Mouse (Mus musculus): ENCODE data around the gene Iqsec3. TPM values are rescaled to one million over a fixed set of nuclear protein-coding genes. Genes with fewer than 3 reads are reported as not detected.

The Iqsec3 gene
- total RNA-seq, 2 experiments from 2014 or later = 109 to 129 TPM

DNA sequence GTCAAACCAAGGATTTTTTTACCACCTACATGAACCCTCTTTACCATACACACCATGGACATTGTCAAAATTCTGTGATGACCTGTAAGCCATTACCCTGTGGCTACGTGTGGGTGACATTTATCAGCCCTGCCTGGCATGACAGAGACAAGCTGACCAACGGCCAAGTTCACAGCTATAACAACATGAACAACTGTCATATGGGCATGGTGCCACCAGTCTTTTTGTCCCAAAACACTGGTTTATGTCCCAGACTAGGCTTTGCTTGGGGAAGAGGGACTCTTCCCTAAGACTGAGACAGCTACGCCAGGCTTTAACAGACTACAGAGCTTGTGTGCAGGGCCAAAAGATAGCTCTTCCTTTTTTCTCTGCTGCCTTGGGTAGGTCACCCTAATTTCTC, 16.8 kb downstream of the Iqsec3 start:
- no peak for DNase-seq (ENCODE audit: extremely low spot score in 1 of 2, low spot score in 1 of 2)

DNA sequence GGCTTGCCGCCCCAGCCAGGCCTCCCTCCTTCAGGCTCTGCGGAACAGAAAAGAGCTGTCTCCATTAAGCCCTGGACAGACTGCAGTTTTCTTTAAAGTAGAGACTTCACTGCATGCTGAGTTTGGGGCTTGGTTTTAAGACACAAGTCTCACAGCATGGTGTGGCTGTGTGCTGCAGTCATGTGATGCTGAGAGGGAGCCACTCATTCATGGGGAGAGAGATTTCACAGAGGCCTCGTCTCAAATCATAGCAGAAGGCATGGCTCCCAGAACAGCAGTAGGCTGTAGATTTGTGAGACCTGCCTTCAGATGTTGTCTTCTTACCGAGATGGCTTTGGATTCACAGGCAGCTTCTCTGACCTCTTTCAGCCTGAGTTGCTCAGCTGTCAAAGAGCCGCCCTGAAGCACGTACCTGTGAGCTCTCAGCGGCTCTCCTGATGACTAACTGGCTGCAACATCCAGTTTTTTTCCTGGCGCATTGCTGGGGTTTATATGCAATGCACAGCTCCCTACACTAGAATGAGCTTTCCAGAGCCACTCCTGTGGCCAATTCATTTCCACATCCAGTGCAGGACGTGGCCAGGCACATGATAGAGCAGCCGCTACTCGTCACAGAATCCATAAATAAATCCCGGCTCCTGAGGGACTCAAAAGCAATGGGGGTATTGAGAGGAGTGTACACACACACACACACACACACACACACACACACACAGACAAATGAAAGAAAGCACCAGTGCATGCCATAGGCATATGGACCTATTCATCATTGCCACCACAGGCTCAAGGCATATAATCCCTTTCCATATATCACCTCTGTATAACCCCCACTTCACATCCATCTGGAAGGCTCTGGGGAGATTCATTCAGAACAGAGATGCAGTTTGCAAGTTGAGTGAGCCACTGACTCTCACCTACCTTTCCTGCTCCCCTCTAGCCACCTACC, 18.7 kb downstream of the Iqsec3 start:
- DNase-seq (ENCODE audit: extremely low spot score in 1 of 2, low spot score in 1 of 2) = no peak

DNA sequence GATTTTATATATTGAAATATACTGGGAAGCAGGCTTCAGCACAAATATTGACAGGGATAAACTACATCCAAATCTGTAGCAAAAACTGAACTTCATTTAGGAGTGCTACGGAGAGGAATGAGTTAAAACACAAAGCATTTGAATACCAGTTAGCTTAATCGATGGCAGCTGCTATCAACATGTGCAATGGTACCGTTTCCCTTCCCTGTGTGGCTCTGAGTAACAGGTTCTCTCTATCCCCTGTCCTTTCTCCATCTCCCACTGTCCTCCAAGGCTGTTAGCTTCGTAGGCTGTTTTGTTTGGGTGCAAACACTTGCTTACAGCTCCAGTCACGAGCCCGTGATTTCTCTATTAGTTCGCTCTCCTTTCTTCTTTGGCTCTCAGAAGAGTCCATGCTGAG, 19.7 kb downstream of the Iqsec3 start:
- DNase-seq (ENCODE audit: extremely low spot score in 1 of 2, low spot score in 1 of 2) = no peak

DNA sequence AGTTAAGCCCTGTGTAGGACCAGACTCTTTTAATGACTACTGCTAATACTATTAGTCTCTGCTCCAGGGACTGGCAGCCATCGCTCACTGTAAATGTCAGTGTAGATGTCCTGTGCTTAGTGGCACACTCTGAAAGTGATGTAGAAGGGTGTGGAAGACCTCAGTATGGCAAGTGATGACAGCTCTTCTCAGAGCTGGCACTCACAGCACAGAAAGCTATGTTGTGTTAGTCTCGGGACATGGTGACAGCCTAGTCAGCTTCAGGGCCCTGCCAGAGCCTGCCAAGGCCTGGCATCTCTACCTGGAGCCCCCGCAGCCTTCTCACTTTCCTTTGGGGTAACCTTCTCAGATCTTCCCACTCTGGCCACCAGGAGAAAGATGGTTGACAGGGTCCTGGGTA, 21.8 kb downstream of the Iqsec3 start:
- no peak for DNase-seq (ENCODE audit: extremely low spot score in 1 of 2, low spot score in 1 of 2)

DNA sequence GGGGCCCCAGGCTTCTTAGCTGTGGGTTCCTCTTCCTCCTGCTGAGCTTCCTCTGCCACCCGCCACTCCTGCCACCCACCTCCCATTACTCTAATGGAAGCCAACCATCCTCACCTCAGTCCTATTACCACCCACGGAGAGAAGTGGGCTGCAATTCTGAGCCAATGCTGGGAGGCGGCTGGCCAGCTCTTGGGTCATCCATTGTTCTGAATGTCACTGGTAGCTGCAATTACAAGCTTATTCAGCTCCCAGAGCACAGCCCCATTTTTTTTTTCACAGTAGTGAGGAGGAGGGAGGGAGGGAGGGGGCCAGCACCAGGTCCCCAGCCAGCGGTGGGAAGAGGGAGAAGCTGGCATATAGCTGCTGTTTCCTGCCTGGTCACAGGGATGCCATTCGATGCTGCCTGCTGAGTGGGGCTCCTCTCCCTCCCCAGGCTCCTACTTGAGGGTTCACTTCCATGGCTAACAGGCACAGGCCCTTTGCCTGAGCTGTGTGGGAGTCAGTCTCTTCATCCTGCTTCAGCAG, 32.7 kb downstream of the Iqsec3 start:
- no peak for DNase-seq (ENCODE audit: extremely low spot score in 1 of 2, low spot score in 1 of 2)

DNA sequence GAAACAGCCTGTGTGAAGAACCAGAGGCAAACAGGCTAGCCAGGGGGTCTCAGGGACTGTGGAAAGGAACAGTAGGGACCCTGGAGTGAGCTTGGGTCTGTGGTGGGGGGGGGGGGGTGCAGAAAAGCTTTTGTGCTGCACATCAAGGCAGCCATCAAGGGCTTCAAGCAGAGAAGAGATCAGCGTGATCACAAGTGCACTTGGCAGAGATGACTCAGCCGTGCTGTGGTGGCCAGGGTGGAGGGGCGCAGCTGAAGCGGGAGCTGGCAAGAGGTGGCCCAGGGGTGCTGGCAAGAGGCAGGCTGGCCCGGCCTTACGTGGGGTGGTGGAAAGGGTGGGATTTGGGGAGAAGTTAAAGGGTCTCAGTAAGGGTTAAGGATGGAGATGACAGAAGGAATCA, 48.6 kb downstream of the Iqsec3 start:
- no peak for DNase-seq (ENCODE audit: extremely low spot score in 1 of 2, low spot score in 1 of 2)

DNA sequence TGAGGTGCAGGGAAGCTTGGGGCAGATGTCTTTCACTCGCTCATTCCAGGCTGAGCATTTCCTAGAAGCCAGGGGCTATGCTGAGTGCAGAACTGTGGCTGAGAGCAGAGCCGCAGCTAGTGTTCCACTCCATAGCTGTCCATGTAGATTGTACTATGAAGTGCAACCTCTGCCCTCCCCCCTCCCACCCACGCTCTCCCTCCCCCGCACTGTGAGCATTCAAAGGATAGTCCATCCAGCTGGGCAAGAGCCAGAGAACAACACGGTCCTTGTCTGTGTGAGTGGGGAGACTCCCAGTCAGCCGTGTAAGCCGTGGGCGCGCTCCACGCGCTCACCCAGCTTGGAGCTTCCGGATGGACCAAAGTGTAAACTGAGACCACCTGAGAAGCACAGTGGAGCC, 49.1 kb downstream of the Iqsec3 start:
- no peak for DNase-seq (ENCODE audit: extremely low spot score in 1 of 2, low spot score in 1 of 2)

DNA sequence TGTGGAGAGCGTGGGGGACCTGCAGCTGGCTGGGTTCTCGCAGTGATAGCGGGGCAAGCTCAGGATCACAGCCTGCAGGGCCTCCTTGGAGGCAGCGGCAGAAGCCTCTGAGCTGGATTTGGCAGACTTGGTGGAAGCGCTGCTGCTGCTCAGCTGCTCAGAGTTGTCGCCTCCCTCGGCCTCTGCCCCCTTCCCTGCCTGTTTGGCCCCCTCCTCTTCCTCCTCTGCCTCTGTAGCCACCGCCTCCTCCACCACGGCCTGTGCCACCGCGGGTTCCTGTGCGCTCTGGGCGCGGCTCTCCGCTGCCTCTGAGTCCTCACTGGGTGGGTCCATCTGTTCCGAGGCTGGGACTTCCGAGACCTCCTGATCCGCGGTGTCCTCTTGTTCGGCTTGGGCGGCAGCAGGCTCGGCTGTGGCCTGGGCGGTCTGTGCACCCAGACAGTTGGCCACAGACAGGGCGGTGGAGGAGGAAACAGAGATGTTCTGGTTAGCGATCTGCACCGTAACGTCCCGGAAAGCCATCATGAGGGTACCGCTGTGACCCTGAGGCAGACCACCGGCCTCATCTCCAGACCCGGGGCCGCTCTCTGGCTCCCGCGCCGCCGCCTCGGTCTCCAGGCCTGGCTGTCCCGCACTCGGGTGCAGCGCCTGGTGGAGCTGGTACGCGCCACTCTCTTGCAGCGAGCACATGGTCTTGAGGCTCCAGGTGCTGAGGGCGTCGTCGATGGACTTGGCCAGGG, 60.8 kb downstream of the Iqsec3 start:
- DNase-seq (ENCODE audit: extremely low spot score in 1 of 2, low spot score in 1 of 2) = no peak

DNA sequence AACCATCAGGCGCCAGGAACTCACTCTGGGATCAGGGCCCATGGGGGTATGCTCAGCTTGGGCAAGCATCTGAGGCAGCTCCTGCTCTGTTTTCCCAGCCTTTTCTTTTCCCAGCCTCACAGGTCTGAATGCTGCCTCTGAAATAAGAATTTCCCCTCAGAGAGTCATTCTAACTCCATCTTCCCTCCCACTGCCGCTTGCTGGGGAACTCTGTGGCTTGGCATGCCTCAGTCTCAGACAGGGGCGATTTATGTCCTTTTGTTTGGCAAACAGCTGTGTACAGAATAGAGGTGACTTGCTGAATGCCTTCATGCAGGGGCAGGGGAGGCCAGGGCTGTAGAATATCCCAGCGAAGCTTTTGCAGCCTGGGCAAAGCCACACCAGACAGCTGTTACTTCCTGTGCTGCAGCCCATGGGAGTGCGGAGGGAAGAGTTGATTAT, 65.9 kb downstream of the Iqsec3 start:
- no peak for DNase-seq (ENCODE audit: extremely low spot score in 1 of 2, low spot score in 1 of 2)

DNA sequence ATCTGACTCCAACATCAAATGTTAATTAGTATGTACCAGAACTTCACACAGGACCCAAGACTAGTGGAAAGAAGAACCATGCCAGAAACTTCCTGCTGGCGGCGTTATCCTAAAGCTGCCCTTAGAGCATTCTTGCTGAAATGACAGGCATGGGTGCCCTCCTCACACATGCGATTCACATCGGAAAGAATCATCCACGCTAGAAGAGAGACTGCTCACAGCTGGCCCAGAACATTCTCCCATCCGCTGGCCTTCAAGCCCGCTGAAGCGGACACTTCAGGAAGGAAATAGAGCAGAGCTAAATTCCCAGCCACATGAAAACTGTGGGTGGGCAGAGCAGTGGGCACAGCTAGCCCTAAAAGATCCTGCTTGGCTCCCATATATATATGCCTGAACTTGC, 68.2 kb downstream of the Iqsec3 start:
- DNase-seq (ENCODE audit: extremely low spot score in 1 of 2, low spot score in 1 of 2) = no peak

DNA sequence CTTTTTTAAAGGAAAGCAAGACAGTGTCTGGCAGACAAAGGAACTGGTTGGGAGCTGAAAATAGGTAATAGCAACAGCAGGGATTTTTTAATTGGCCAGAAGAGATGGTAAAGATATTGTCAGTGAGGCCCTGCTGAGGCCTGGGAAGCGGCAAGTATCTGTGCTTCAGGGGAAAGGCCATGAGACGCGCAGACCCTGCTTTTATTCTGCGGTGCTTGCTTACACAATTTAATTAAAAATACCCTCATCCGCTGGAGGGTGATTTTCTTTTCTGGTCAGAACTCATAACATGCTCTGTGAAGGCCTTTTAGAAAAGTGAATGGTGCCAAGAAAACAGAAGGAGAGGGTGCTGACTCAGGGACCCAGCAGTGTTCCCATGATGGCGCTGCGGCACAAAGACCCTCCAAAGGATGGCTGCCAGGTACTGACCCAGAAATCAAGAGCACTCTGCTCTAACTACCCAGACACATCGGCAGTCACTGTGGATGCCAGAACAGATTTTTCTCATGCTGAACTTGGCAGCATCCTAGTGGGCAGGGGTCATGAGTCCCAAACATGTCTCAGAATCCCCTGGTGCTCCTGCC, 70.7 kb downstream of the Iqsec3 start:
- DNase-seq (ENCODE audit: extremely low spot score in 1 of 2, low spot score in 1 of 2) = no peak

DNA sequence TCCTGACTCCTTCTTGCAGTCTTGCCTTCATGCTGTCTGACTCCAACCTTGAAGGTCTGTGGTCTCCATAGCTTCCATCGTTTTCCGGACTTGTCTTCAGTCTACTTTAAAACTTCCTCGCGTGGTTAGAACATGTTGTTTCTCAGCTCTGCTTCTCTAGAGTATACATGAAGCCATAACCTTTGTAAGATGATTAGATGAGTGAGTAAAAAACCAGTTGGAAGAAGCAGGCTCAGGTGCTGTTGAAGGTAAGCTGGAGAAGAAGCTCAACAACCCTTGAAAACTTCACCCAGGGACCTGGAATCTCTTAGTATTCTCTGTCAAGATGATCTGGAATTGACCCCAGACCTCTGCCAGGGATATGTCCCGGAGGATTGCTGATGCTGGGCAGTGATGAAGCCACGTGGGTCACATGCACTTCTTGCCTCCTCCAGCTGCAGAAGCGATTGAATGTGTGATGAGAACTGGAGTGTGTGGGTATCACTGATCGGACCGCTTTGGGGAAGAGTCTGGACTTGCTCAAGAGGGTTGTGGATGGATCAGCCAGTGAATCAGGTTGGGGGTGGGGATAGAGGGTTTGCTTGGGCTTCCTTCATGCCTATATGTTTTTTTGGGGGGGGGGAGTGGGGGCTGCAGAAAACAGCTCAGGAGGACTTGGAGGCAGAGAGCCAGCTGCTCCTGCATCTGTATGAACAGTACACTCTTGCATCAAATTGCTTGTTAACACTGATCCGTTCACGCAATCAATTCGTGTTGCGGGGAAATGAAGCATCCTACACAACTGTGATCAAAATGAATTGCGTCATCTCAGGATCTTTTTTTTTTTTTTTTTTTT, 71.4 kb downstream of the Iqsec3 start:
- no peak for DNase-seq (ENCODE audit: extremely low spot score in 1 of 2, low spot score in 1 of 2)

DNA sequence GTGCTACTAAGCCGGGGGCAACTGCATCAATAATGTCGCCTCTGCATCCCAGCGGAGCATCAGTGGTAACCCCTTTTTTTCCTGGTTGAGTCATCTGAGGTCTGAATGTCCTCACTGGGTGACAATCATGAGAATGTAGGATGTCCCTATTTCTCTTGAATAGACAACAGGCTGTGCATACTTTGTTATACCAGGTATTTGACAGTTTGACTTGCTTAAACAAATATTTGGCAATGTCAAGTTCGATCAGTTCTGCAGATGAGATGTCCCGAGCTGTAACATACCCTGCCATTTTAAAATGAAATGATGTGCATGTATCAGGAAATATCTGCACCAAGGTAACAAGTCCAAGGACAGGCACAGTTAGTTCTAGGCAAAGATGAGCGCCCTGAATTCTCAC, 72.3 kb downstream of the Iqsec3 start:
- DNase-seq (ENCODE audit: extremely low spot score in 1 of 2, low spot score in 1 of 2) = no peak

DNA sequence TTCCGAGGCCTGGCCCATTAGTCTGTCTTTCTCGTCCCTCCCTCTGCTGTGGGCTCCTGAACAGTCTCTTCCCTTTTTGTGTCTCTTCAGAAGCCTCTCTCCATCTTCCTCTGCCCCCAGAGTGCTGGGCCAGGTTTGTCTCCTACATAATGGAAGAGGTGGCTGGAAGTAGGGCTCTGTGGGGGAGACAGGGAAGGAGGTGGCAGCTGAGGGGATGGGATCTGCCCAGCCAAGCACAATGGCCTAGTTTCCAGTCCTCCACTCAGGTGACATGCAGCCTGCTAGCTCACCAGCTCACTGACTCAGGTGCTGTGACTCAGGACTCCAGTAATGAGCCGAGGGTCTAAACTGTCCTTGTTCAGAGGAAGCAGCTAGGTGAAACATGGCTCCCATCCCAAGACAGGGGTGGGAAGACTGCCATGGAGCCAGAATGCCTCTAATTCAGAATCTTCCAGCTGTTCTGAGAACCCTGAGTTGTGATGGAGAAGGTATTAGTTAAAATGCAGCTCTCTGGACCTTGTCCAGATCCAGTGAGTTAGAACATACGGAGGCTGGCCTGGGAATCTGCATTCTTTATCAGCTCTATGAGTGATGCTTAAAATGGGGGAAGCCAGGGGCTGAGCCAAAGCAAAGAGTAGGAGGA, 80.7 kb downstream of the Iqsec3 start:
- no peak for DNase-seq (ENCODE audit: extremely low spot score in 1 of 2, low spot score in 1 of 2)

DNA sequence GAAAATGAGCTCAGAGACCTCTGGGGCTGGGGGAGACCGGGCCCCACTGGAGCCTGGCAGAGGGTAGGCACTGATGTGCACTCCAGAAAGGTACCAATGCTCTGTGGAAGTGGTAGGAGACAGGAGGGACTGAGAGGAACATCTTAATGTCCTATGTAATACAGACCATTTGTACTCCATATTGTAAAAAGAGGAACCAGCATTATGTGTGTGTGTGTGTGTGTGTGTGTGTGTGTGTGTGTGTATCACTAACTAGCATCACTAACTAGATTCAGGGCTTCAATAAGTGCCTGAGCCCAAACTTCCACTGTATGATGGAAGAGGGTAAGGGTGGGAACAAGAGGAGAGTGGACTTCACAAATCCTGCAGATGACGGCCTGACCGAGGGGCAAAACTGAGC, 88.1 kb downstream of the Iqsec3 start:
- DNase-seq (ENCODE audit: extremely low spot score in 1 of 2, low spot score in 1 of 2) = no peak

DNA sequence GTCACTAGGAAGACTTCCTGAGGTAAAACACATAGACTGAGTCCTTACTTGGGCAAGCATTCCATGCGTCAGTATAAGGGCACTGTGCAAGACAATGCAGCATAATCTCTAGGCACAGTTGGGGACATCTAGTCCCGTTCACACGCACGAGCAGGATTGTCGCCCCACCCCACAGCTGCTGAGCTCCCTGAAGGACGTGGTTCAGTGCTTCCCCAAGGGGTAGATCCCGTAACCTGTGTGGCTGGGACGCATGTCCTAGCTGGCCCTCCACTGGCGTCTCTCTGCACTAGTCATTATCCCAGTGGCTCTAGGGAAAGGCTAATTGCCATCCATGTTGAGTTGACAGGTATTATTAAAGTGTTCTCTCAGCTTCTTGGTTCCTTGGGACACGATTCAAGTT, 91.4 kb downstream of the Iqsec3 start:
- DNase-seq (ENCODE audit: extremely low spot score in 1 of 2, low spot score in 1 of 2) = no peak

DNA sequence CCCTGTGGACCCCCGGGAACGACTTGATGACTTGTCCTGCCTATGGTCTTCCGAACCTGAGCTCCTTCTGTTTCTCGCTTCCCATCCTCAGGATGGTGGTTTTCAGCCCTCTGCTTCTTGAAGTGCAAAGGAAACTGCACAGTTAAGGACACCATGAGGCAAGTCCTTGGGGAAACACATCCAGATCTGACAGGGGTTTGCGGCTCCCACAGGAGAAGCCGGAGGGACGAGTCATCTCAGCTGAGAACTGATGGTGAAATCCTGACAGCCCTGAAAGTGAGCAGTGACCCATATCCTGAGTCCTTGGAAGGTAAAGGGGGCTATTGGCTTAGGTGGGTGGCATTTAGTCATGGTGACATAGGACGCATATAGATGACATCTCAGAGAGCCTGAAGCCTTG, 92.9 kb downstream of the Iqsec3 start:
- no peak for DNase-seq (ENCODE audit: extremely low spot score in 1 of 2, low spot score in 1 of 2)

DNA sequence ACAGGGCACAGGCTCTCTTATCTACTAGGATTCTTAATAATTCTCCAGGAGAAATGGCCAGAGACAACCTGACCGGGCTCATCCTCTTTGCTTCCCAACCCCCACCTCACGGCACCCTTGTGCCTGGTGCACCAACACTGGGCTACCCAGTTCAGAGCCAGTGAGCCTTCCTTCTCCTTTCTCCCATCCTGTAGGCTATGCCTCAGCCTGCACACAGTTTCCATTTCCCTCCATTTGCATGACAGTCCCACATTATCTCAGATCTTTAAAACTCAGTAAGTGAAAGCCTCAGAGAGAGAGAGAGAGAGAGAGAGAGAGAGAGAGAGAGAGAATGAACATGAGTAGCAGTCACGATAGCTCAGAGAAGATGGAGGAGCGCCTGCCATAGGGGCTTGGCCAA, 95.2 kb downstream of the Iqsec3 start:
- no peak for DNase-seq (ENCODE audit: extremely low spot score in 1 of 2, low spot score in 1 of 2)

DNA sequence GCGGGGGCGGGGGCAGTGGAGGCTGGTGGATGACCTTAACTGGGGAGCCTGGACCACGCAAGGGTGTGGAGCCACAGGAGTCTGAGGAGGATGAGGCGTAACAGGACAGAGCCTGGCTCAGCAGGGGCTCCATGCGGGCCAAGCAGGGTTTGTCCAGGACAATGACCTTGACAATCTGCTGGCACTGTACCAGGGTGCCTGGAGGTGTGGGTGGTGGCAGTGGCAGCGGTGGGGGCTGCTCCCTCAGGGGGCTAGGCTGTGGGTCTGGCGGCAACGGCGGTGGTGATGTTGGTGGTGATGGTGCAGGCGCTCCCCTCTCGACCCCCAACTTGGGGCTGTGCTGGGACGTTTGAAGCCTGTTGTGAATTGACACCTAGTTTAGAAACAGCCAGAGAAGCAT, 97.3 kb downstream of the Iqsec3 start:
- no peak for DNase-seq (ENCODE audit: extremely low spot score in 1 of 2, low spot score in 1 of 2)

Data from layer of hippocampus, postnatal 25 days (tissue).